Mouse (Mus musculus) MEL (cell line): Measurements from ENCODE around the gene Rps27rt. TPM values are rescaled to one million over a fixed set of nuclear protein-coding genes. Genes with fewer than 3 reads are reported as not detected.

Source experiments
- DNase-seq: peaks from one replicate; pipeline ENCODE4 v3.0.0; 2011; ENCODE audit warnings: low read depth, low spot score
- H3K27ac ChIP-seq: 2 replicates; pipeline ENCODE4 v1.5.1; 2012; ENCODE audit warnings: low read depth, mild to moderate bottlenecking, control low read depth, low read length, moderate library complexity; ENCODE audit not compliant: control insufficient read depth
- H3K27me3 ChIP-seq, 2 experiments: fragments of 150-350 bp in 1 of 2; sonication (generic) in 1 of 2; 2 replicates each; pipeline ENCODE4 v1.6.1; 2012; ENCODE audit warnings: low read length in 2 of 2, mild to moderate bottlenecking in 2 of 2, improper control_type of control experiment in 1 of 2, moderate library complexity in 1 of 2; ENCODE audit not compliant: insufficient read depth in 2 of 2, control insufficient read depth in 1 of 2
- H3K36me3 ChIP-seq, 2 experiments: 2 replicates each; pipeline ENCODE4 v1.6.1; 2012 to 2014; ENCODE audit warnings: low read length in 2 of 2, improper control_type of control experiment in 1 of 2, inconsistent platforms in 1 of 2, mild to moderate bottlenecking in 1 of 2; ENCODE audit not compliant: insufficient read depth in 2 of 2, control insufficient read depth in 1 of 2
- H3K4me1 ChIP-seq, 2 experiments: fragments of 150-350 bp in 1 of 2; sonication (generic) in 1 of 2; 2 replicates each; pipeline ENCODE4 v1.6.1; 2012; ENCODE audit warnings: low read length in 2 of 2, improper control_type of control experiment in 1 of 2, mild to moderate bottlenecking in 1 of 2; ENCODE audit not compliant: insufficient read depth in 2 of 2, control insufficient read depth in 1 of 2
- H3K4me3 ChIP-seq, 2 experiments: fragments of 150-350 bp in 1 of 2; sonication (generic) in 1 of 2; 2 replicates each; pipeline ENCODE4 v1.5.1; 2012; ENCODE audit warnings: low read depth in 2 of 2, low read length in 2 of 2, mild to moderate bottlenecking in 2 of 2, moderate library complexity in 2 of 2, control low read depth in 1 of 2, improper control_type of control experiment in 1 of 2; ENCODE audit not compliant: control insufficient read depth in 1 of 2, insufficient read depth in 1 of 2
- H3K79me2 ChIP-seq: 2 replicates; pipeline ENCODE4 v1.6.1; 2012; ENCODE audit warnings: mild to moderate bottlenecking, low read length, moderate library complexity; ENCODE audit not compliant: control insufficient read depth, poor library complexity, insufficient read depth
- H3K9ac ChIP-seq: 2 replicates; pipeline ENCODE4 v1.6.1; 2012; ENCODE audit warnings: low read depth, mild to moderate bottlenecking, control low read depth, low read length, moderate library complexity; ENCODE audit not compliant: control insufficient read depth, poor library complexity, severe bottlenecking
- H3K9me3 ChIP-seq: fragments of 150-350 bp; sonication (generic); replicated peaks from 2 replicates; pipeline ENCODE4 v1.6.1; 2012; ENCODE audit warnings: mild to moderate bottlenecking, low read length, improper control_type of control experiment, moderate library complexity; ENCODE audit not compliant: insufficient read depth
- CHD2 ChIP-seq: IDR thresholded peaks from 2 replicates; pipeline ENCODE4 v1.6.1; 2011; ENCODE audit warnings: low read length, improper control_type of control experiment
- GABPA ChIP-seq: IDR thresholded peaks from 2 replicates; pipeline ENCODE4 v1.6.1; 2012; ENCODE audit warnings: low read depth, mild to moderate bottlenecking, inconsistent platforms, low read length, improper control_type of control experiment, moderate library complexity
- GATA1 ChIP-seq: IDR thresholded peaks from 2 replicates; pipeline ENCODE4 v1.6.1; 2011; ENCODE audit warnings: low read depth, low read length, improper control_type of control experiment
- KAT2A ChIP-seq: conservative IDR thresholded peaks from 2 replicates; pipeline ENCODE4 v1.6.1; 2012; ENCODE audit warnings: low read depth, low read length, improper control_type of control experiment, inconsistent platforms
- MAFK ChIP-seq: IDR thresholded peaks from 2 replicates; pipeline ENCODE4 v1.6.1; 2011; ENCODE audit warnings: low read depth, mild to moderate bottlenecking, low read length, improper control_type of control experiment, borderline replicate concordance
- MAX ChIP-seq: IDR thresholded peaks from 2 replicates; pipeline ENCODE4 v1.6.1; 2011; ENCODE audit warnings: low read length, improper control_type of control experiment
- MAZ ChIP-seq: IDR thresholded peaks from 2 replicates; pipeline ENCODE4 v1.6.1; 2012; ENCODE audit warnings: low read depth, mild to moderate bottlenecking, inconsistent platforms, low read length, improper control_type of control experiment
- MEF2A ChIP-seq: IDR thresholded peaks from 2 replicates; pipeline ENCODE4 v1.6.1; 2014; ENCODE audit warnings: low read depth, mild to moderate bottlenecking, inconsistent platforms, low read length, improper control_type of control experiment; ENCODE audit not compliant: poor library complexity, insufficient replicate concordance, severe bottlenecking; ENCODE audit errors: extremely low read depth
- MXI1 ChIP-seq: IDR thresholded peaks from 2 replicates; pipeline ENCODE4 v1.6.1; 2011; ENCODE audit warnings: mild to moderate bottlenecking, low read depth, low read length, improper control_type of control experiment
- MYB ChIP-seq: IDR thresholded peaks from 2 replicates; pipeline ENCODE4 v1.6.1; 2011; ENCODE audit warnings: mild to moderate bottlenecking, low read depth, low read length, improper control_type of control experiment
- MYC ChIP-seq: IDR thresholded peaks from 2 replicates; pipeline ENCODE4 v1.6.1; 2011; ENCODE audit warnings: low read depth, mild to moderate bottlenecking, low read length, improper control_type of control experiment, moderate library complexity
- POLR2A ChIP-seq, 2 experiments: IDR thresholded peaks; 2 replicates each; pipeline ENCODE4 v1.6.1; 2011 to 2012; ENCODE audit warnings: low read length in 2 of 2, mild to moderate bottlenecking in 2 of 2, control low read depth in 1 of 2, improper control_type of control experiment in 1 of 2, low read depth in 1 of 2, moderate library complexity in 1 of 2; ENCODE audit not compliant: control insufficient read depth in 1 of 2, insufficient read depth in 1 of 2, poor library complexity in 1 of 2
- POLR2AphosphoS2 ChIP-seq: IDR thresholded peaks from 2 replicates; pipeline ENCODE4 v1.6.1; 2011; ENCODE audit warnings: low read length, improper control_type of control experiment
- RAD21 ChIP-seq: IDR thresholded peaks from 2 replicates; pipeline ENCODE4 v1.6.1; 2011; ENCODE audit warnings: mild to moderate bottlenecking, low read depth, low read length, improper control_type of control experiment
- SIN3A ChIP-seq: IDR thresholded peaks from 2 replicates; pipeline ENCODE4 v1.6.1; 2012; ENCODE audit warnings: low read length, improper control_type of control experiment, inconsistent platforms
- SMC3 ChIP-seq: IDR thresholded peaks from 2 replicates; pipeline ENCODE4 v1.6.1; 2011; ENCODE audit warnings: low read depth, low read length, improper control_type of control experiment
- TAL1 ChIP-seq: IDR thresholded peaks from 2 replicates; pipeline ENCODE4 v1.6.1; 2012; ENCODE audit warnings: mild to moderate bottlenecking, inconsistent platforms, low read length, moderate library complexity, mixed read lengths
- TBP ChIP-seq: IDR thresholded peaks from 2 replicates; pipeline ENCODE4 v1.8.0; 2011; ENCODE audit warnings: low read depth, low read length, improper control_type of control experiment
- UBTF ChIP-seq: IDR thresholded peaks from 2 replicates; pipeline ENCODE4 v1.6.1; 2012; ENCODE audit warnings: low read depth, mild to moderate bottlenecking, inconsistent platforms, low read length, improper control_type of control experiment, moderate library complexity, borderline replicate concordance; ENCODE audit not compliant: insufficient read depth
- USF1 ChIP-seq: IDR thresholded peaks from 2 replicates; pipeline ENCODE4 v1.6.1; 2014; ENCODE audit warnings: low read depth, mild to moderate bottlenecking, inconsistent platforms, low read length, improper control_type of control experiment, moderate library complexity
- USF2 ChIP-seq, 2 experiments: IDR thresholded peaks; 2 replicates each; pipeline ENCODE4 v1.6.1; 2011 to 2012; ENCODE audit warnings: improper control_type of control experiment in 2 of 2, low read length in 2 of 2, borderline replicate concordance in 1 of 2, inconsistent platforms in 1 of 2, low read depth in 1 of 2, mild to moderate bottlenecking in 1 of 2; ENCODE audit not compliant: insufficient read depth in 1 of 2
- ZKSCAN1 ChIP-seq: IDR thresholded peaks from 2 replicates; pipeline ENCODE4 v1.6.1; 2012; ENCODE audit warnings: low read depth, mild to moderate bottlenecking, inconsistent platforms, low read length, improper control_type of control experiment, moderate library complexity
- polyA plus RNA-seq, 2 experiments: library from polyadenylated mRNA; stranded (reverse) in 1 of 2; unstranded in 1 of 2; fragments of >175 nt in 1 of 2; fragments of >200 nt in 1 of 2; gene quantifications; 2 replicates each; pipeline versions ENCODE4 v1.2.1 to v1.2.4; 2012; ENCODE audit warnings: low replicate concordance in 2 of 2, low read depth in 1 of 2; ENCODE audit not compliant: insufficient read length in 2 of 2, insufficient read depth in 1 of 2, missing spikeins in 1 of 2
- total RNA-seq: library from RNA; depleted of rRNA; stranded (reverse); fragments of 300-350 nt; gene quantifications from 2 replicates; pipeline ENCODE4 v1.2.3, GENCODE M21; 2012

Rps27rt gene
- total and polyA plus RNA-seq, 3 experiments, result 61.8 to 338 TPM; not detected in 1

DNA sequence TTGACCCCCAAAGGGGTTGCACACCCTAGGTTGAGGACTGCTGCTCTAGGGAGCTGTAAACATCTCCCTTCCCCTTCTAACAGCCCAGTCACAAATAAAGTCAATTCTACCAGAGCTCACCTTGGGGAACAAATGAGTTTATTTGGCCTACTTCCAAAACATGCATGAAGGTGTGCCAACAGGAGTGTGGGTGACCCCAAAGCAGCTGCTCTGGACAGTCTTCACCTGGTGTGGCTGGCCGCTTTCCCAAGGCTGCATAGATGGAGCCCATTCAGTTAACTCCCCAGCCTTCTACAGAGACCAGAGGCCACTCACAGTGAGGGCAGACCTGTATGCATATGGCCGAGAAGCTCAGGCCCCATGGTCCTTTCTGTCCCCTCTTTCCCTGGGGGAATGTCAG lies 38.9 kb upstream of the Rps27rt start:
- Histone ChIP-seq H3K9ac (no peak overlapping the region), H3K79me2 (no peaks in the 10 kb centered on the region), H3K27ac (no peak overlapping the region), H3K4me1 (no peaks in the 10 kb centered on the region), H3K36me3 (no peaks in the 10 kb centered on the region), H3K9me3 (no peaks in the 10 kb centered on the region), H3K27me3 (no peaks in the 10 kb centered on the region), H3K4me3 (no peak overlapping the region)
- DNase-seq, result no peak
- no peak for TF ChIP-seq TBP
- TF ChIP-seq TAL1, result no peak
- TF ChIP-seq GABPA, result no peak
- TF ChIP-seq MYC, result no peak
- no peak for TF ChIP-seq CHD2
- no peak for TF ChIP-seq GATA1
- TF ChIP-seq MAFK, result no peak
- no peak for TF ChIP-seq USF2 (IDR thresholded peaks at IDR 0.05; ENCODE audit: borderline replicate concordance in 1 of 2, insufficient read depth in 1 of 2, low read depth in 1 of 2, low read length in 2 of 2)
- TF ChIP-seq MEF2A, result no peak
- no peak for TF ChIP-seq POLR2A (IDR thresholded peaks at IDR 0.05; ENCODE audit: control insufficient read depth in 1 of 2, insufficient read depth in 1 of 2, low read depth in 1 of 2, low read length in 2 of 2, poor library complexity in 1 of 2)
- TF ChIP-seq MAZ, result no peak
- no peak for TF ChIP-seq POLR2AphosphoS2
- no peak for TF ChIP-seq ZKSCAN1
- no peak for TF ChIP-seq SMC3
- TF ChIP-seq MXI1, result no peak
- no peak for TF ChIP-seq MYB
- TF ChIP-seq MAX, result no peak
- TF ChIP-seq KAT2A, result no peak

DNA sequence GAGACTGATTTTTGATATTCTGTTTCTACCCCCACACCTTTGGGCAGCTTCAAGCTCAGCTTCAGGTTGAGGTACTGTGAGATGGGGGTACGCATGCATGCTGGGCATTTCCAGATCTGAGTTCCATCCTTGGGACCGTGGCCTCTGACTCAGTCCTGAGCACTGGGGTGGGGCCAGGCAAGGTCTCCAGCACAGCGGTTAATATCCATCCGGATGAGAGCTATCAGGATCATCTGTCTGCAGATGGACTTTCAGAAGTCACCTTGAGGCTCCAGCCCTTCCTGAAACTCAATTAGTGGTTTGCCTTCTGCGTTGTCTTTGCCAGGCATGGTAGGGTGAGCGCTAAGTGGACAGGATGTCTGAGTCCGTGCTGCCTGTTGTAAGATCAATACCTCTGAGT lies 37.6 kb upstream of the Rps27rt start:
- no peak for DNase-seq
- no peaks in the 10 kb centered on the region for H3K9me3 ChIP-seq

More for the DNA sequence above, 37.6 kb upstream of the Rps27rt start:
- no peaks in the 10 kb centered on the region for H3K36me3 ChIP-seq
- H3K27me3 ChIP-seq, result no peaks in the 10 kb centered on the region
- no peak overlapping the region for H3K9ac ChIP-seq
- no peaks in the 10 kb centered on the region for H3K4me1 ChIP-seq
- H3K27ac ChIP-seq, result no peak overlapping the region
- no peaks in the 10 kb centered on the region for H3K79me2 ChIP-seq
- TF ChIP-seq SIN3A (no peak), UBTF (no peak), MYC (no peak), GABPA (no peak), RAD21 (no peak), USF1 (no peak)
- TF ChIP-seq, all 39 proteins: peak for 0
- H3K4me3 ChIP-seq, result no peak overlapping the region
